Mouse (Mus musculus) bone marrow macrophage, adult 2 months (primary cell): Measurements from ENCODE around the gene Aqp7. TPM values are rescaled to one million over a fixed set of nuclear protein-coding genes. Genes with fewer than 3 reads are reported as not detected.
"Not testable (repeated sequence)": the region's sequence is repeated elsewhere in the genome, so short reads cannot be mapped to it uniquely, and the experiment has no call there.

Experiments used
- H3K27ac ChIP-seq: 2 replicates; pipeline ENCODE4 v1.5.1; 2012; ENCODE audit warnings: low read depth, low read length; ENCODE audit not compliant: insufficient read depth
- H3K4me1 ChIP-seq: 2 replicates; pipeline ENCODE4 v1.6.1; 2012; ENCODE audit warnings: low read length; ENCODE audit not compliant: control insufficient read depth, insufficient read depth
- H3K4me3 ChIP-seq: 2 replicates; pipeline ENCODE4 v1.5.1; 2012; ENCODE audit warnings: mild to moderate bottlenecking, low read length, moderate library complexity; ENCODE audit not compliant: insufficient read depth
- CTCF ChIP-seq: IDR thresholded peaks from 2 replicates; pipeline ENCODE4 v1.5.1; 2012; ENCODE audit warnings: low read depth, mild to moderate bottlenecking, low read length, moderate library complexity
- POLR2A ChIP-seq: IDR thresholded peaks from 2 replicates; pipeline ENCODE4 v1.6.1; 2012; ENCODE audit warnings: mild to moderate bottlenecking, low read depth, low read length, borderline replicate concordance
- polyA plus RNA-seq: library from polyadenylated mRNA; stranded (reverse); fragments of >200 nt; gene quantifications from 2 replicates; pipeline ENCODE4 v1.2.4, GENCODE M21; 2012; ENCODE audit not compliant: missing spikeins, insufficient read depth, insufficient read length

Aqp7 gene
- polyA plus RNA-seq, 1 experiment: not detected

DNA sequence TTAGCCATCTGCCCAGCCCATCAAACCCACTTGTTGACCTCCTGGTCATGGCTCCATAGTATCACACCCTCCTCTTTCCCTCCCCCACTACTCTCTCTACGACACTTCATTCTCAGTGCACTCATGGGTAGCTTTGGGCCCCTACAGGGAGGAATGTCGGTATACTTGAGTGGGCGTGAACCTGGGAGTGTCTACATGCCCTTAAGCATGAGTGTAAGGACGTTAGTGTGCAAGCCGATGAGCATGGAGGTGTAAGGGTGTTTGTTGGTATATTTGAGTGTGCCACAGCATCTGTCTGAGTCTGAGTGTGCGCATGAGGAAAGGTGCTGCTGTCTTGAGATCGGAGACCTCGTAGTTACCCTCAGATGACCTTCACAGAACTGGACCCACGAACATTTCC is 39.0 kb upstream of the Aqp7 start:
- no peaks in the 10 kb centered on the region for H3K4me1 ChIP-seq
- no peak overlapping the region for H3K4me3 ChIP-seq
- TF ChIP-seq POLR2A: no peak
- TF ChIP-seq CTCF: no peak
- no peak overlapping the region for H3K27ac ChIP-seq

DNA sequence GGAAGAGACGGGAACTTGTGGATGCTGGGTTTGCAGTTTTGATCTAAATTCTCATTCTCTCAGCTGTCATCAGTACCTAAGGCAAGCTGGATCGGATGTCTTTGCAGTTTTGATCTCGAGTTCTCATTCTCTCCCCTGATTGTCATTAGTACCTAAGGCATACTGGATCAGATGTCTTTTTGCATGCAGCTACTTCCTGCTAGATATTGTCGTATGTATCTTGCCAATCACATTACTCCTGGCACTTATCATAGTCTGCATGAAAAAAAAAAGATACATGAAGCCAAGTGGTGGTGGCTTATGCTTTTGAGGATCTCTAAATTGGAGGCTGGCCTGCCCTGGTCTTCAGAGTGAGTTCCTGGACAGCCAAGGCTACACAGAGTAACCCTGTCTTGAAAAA is 36.9 kb upstream of the Aqp7 start:
- no peak for TF ChIP-seq CTCF
- no peak for TF ChIP-seq POLR2A
- H3K27ac ChIP-seq: no peak overlapping the region
- no peaks in the 10 kb centered on the region for H3K4me1 ChIP-seq
- no peak overlapping the region for H3K4me3 ChIP-seq

DNA sequence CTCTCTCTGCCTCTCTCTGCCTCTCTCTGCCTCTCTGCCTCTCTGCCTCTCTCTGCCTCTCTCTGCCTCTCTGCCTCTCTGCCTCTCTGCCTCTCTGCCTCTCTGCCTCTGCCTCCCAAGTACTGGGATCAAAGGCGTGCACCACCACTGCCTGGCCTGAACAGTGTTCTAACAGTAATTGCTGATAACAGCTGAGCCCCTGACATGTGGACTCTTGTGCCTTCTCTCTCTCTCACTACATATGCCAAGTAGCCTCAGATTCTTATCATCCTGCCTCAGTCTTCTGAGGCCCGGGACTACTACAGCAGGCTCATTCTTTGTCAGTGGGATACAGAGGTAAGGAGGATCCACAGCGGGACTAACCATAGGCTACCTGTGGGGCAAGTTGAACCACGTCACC is 34.9 kb upstream of the Aqp7 start:
- not testable (repeated sequence) for H3K4me3 ChIP-seq, H3K27ac ChIP-seq, H3K4me1 ChIP-seq

DNA sequence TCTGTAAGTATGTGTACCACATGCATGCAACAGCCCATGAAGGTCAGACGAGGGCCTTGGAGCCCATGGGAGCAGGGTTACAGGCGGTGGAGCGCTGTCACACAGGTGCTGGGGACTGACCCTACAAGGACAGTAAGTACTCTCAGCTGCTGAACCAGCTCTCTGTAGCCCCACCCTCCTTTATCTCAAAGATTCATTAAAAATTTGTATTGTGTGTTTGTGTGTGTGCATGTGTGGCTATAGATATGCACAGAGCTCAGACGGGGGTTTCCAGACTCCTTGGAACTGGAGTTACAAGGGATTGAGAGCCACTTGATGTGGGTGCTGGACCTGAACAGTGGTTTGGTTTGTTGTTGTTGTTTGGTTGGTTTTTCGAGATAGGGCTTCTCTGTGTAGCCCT is 33.8 kb upstream of the Aqp7 start:
- H3K4me1 ChIP-seq: no peaks in the 10 kb centered on the region
- TF ChIP-seq POLR2A (no peak), CTCF (no peak)
- H3K4me3 ChIP-seq: no peak overlapping the region
- no peak overlapping the region for H3K27ac ChIP-seq

DNA sequence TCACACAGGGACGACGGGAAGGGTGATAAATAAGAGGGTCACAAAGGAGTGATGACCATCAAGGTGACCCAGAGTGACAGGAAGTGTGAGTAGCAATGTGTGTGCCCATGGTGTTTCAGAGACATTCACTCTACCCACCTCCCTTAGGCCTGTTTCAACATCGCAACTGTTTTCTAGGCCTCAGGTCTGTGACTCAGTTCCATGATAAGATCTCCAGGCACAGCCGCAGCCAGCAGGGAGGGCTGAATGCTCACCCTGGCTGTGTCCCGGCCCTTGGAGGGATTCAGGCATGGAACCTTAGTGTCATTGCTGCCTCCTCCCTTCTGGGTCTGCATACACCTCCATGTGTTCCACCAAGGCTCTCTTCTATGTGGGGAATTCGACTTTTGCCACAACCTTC is 30.8 kb upstream of the Aqp7 start:
- TF ChIP-seq CTCF (no peak), POLR2A (no peak)
- no peak overlapping the region for H3K4me3 ChIP-seq
- H3K27ac ChIP-seq: no peak overlapping the region
- H3K4me1 ChIP-seq: no peaks in the 10 kb centered on the region

DNA sequence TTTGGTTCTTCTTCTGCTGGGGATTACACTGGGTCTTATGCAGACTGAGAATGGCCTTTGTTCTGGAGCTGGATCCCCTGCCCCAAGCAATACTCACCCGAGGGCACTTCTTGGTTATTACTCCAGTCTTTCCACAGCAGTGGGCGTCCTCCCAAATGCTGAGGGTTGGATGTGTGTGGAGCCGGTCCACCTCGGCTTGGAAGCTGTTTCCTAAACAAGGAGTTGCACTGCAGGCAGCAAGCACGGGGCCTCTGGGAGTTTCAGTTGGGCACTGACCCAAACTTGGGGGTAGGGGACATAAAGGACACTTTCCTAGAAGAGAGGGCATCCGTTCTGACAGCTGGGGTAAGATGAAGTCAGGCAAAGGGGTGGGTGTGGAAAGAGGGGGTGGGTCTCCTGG is 26.5 kb upstream of the Aqp7 start:
- Histone ChIP-seq H3K4me1 (peaks cover 11% of the 10 kb centered on the region), H3K27ac (no peak overlapping the region), H3K4me3 (no peak overlapping the region)
- TF ChIP-seq CTCF (no peak), POLR2A (no peak)

DNA sequence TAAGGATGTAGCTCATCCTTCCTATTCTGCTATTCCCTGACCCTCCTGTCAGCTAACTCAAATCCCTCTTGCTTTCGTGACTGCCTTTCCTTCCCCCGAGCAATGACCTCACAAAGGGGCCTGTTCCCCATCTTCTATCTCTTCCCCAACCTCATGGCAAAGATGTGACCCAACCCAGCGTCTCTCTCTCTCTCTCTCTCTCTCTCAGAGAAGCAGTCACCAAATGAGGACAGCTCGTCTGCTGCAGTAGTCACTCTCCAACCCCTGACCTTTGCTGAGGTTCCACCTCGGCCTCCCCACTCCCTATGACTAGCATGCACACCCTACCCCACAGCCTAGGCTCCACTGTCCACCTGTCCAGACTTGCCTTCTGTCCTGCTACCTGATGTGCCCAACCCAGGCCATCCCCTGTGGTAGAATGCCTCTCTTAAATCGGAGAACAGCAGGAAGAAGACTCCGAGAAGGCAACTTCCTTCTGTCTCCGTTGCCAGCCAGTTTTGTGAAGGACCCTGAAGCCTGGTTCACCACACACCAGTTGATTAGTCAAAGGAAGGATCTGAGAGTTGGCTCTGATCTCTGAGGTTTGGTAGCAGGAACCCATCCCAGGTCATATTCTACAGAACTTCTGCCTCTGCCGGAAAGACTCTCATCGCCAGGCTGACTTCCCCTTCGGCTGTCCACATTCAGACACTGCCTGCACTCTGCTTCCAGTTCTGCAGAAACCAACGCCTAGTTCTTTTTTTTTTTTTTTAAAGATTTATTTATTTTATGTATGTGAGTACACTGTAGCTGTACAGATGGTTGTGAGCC is 25.3 kb upstream of the Aqp7 start:
- TF ChIP-seq CTCF (no peak), POLR2A (no peak)
- Histone ChIP-seq H3K4me3 (peak overlapping the region; percentile 34), H3K4me1 (peaks cover 15% of the 10 kb centered on the region), H3K27ac (peak overlapping the region; percentile 78)

DNA sequence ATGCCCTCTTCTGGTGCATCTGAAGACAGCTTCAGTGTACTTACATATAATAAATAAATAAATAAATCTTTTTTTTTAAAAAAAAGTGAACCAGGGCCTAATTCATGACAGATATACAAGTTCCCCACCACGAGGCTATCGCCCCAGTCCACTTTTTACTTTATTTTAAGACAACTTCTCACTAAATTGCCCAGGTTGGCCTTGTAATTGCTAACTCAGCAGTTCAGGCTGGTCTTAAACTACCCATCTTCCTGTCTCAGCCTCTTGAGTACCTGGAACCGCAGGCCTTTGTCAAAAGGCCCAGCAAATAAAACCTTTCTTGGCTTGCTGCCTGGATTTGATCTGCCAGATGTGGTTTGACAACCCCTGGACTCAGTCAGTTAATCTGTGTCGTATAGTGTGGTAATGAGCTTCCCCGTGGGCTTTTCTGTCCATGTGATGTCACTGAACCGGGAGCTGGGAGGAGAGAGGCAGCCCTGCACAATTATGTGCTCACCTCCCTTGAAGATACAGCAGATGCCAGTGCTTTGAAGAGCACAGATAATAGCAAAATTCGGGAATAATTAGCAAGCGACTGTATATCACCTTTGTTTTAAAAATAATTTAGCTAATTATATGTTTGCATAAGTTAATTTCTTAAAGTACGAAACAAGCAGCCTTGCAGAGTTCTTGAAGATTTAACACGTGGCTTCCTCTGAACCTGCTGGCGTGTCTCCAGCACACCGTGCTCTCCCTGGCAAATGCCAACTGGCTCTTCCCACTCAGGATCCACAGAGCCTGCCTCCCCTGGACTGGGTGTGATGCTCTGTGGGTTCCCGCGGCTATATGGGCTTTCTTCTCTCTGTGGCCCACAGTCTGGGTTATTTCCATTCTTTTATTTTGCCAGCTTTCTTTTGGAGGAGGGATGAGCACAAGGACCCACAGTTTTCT is 23.8 kb upstream of the Aqp7 start:
- Histone ChIP-seq H3K4me1 (peaks cover 15% of the 10 kb centered on the region), H3K27ac (no peak overlapping the region), H3K4me3 (no peak overlapping the region)
- no peak for TF ChIP-seq CTCF
- no peak for TF ChIP-seq POLR2A

DNA sequence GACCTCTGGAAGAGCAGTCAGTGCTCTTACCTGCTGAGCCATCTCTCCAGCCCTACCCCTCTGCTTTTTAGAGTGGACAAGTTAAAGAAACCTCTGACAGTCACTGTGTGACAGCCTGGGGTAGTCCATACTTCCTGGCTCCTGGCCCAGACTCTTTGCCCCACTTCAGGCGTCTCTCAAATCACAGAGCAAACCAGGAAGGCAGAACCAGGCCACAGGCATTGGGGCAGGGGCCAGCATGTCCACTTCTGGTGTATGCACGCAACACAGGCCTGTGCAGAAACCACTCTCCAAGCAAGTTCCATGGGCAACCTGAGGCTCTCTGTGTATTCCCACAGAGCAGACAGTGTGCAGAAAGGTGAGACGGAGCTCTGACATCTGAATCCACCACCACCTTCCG is 17.3 kb upstream of the Aqp7 start:
- Histone ChIP-seq H3K4me3 (no peak overlapping the region), H3K27ac (no peak overlapping the region), H3K4me1 (peaks cover 5% of the 10 kb centered on the region)
- TF ChIP-seq POLR2A (no peak), CTCF (no peak)
